Mouse (Mus musculus): ENCODE measurements around the gene Scd3.

DNA sequence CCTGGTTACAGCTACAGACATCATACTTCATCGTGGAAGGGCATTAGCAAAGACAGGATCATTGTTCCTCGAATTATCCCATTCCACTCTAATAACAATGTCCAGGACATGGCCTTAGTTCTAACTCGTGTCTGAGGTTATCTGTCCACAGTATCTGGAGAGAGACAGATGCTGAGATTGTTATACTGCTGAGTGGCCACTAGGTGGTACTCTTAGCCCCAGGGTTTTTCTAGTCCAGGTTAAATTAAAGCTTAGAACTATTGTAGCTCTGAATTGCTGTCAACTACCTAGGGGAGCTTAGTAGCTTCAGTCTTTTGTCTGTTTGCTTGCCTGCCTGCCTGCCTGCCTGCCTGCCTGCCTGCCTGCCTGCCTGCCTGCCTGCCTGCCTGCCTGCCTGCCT, 41.6 kb upstream of the Scd3 start:
- peak; percentile 68 for TF ChIP-seq CTCF (IDR thresholded peaks at IDR 0.05; ENCODE audit: low read depth)
- no peak for TF ChIP-seq EP300 (IDR thresholded peaks at IDR 0.05; ENCODE audit: low read depth)
